Mouse (Mus musculus): Measurements from ENCODE around the gene Tmem106a.

- TF ChIP-seq CTCF (IDR thresholded peaks at IDR 0.05; ENCODE audit: borderline replicate concordance, control insufficient read depth, extremely low read depth, insufficient read depth, low read length, poor library complexity): no peak
- TF ChIP-seq POLR2A (IDR thresholded peaks at IDR 0.05; ENCODE audit: control insufficient read depth, extremely low read depth, insufficient read depth, low read length, poor library complexity): no peak
These were observed 17.1 kb downstream of the Tmem106a start, which contains the start of gene Gm11634 for GRCm38 (mm10) chr11:101599156-101599555.
